Mouse (Mus musculus) stomach, postnatal 0 days (tissue): ENCODE measurements around the gene Auts2.

ENCODE experiments used
- CTCF ChIP-seq: IDR thresholded peaks from 2 replicates; pipeline ENCODE4 v1.5.1; 2016; ENCODE audit warnings: antibody characterized with exemption, low read depth, mild to moderate bottlenecking, moderate library complexity
- EP300 ChIP-seq: optimal IDR thresholded peaks from 2 replicates; pipeline ENCODE3; 2016; ENCODE audit warnings: antibody characterized with exemption

DNA sequence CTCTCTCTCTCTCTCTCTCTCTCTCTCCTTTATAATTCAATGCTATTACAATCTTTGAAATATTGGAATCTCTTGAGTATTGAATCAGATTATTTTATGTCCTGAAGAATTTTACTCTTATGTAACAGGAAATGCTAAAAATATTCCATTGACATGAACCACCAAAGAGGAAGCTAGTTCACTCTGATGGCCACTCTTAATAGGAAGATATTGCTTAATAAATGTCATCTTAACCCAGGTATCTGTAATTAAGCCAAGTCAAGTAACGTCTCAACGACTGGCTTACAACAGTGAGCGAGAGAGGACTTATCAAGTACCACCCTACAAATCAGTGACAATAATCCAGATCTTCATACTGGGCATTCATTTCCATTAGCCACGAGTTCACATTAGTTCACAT lies 440.7 kb downstream of the Auts2 start:
- TF ChIP-seq CTCF (no peak), EP300 (no peak)
